Mouse (Mus musculus) CH12.LX (cell line): ENCODE results near the gene Sema3g. TPM values are rescaled to one million over a fixed set of nuclear protein-coding genes. Genes with fewer than 3 reads are reported as not detected.

ENCODE experiments used
- DNase-seq: peaks from one replicate; pipeline ENCODE4 v3.0.0-alpha.2; 2013; ENCODE audit errors: extremely low read depth
- H3K27ac ChIP-seq: 2 replicates; pipeline ENCODE4 v1.5.1; 2012; ENCODE audit warnings: low read depth, mild to moderate bottlenecking, control low read depth, moderate library complexity; ENCODE audit not compliant: insufficient read depth
- H3K27me3 ChIP-seq: replicated peaks from 2 replicates; pipeline ENCODE3; 2012; ENCODE audit warnings: inconsistent platforms
- H3K36me3 ChIP-seq, 2 experiments: replicated peaks in 1 of 2; 2 replicates each; pipeline versions ENCODE3 to v1.6.1; 2012; ENCODE audit warnings: inconsistent platforms in 1 of 2, low read length in 1 of 2, mild to moderate bottlenecking in 1 of 2, mixed read lengths in 1 of 2, moderate library complexity in 1 of 2; ENCODE audit not compliant: control insufficient read depth in 1 of 2, insufficient read depth in 1 of 2
- H3K4me1 ChIP-seq, 2 experiments: 2 replicates each; pipeline ENCODE4 v1.6.1; 2012; ENCODE audit warnings: inconsistent platforms in 1 of 2, moderate library complexity in 1 of 2; ENCODE audit not compliant: insufficient read depth in 2 of 2, control insufficient read depth in 1 of 2
- H3K4me2 ChIP-seq: 2 replicates; pipeline ENCODE4 v1.6.1; 2012; ENCODE audit warnings: low read depth, mild to moderate bottlenecking, control low read depth; ENCODE audit not compliant: poor library complexity, insufficient read depth, severe bottlenecking
- H3K4me3 ChIP-seq, 3 experiments: fragments of 150-350 bp in 1 of 3; sonication (generic) in 1 of 3; replicated peaks in 1 of 3; 2 replicates each; pipeline versions ENCODE3 to v1.5.1; 2011 to 2012; ENCODE audit warnings: low read depth in 2 of 3, low read length in 2 of 3, mild to moderate bottlenecking in 2 of 3, moderate library complexity in 2 of 3, control low read depth in 1 of 3, improper control_type of control experiment in 1 of 3, inconsistent platforms in 1 of 3, mixed read lengths in 1 of 3; ENCODE audit not compliant: poor library complexity in 1 of 3
- H3K79me2 ChIP-seq: replicated peaks from 2 replicates; pipeline ENCODE4 v1.6.1; 2012; ENCODE audit warnings: mild to moderate bottlenecking, moderate library complexity; ENCODE audit not compliant: control insufficient read depth, poor library complexity, insufficient read depth, severe bottlenecking; ENCODE audit errors: extremely low read depth
- H3K9ac ChIP-seq: 2 replicates; pipeline ENCODE4 v1.6.1; 2012; ENCODE audit warnings: low read depth, mild to moderate bottlenecking, control low read depth, moderate library complexity; ENCODE audit not compliant: insufficient read depth
- H3K9me3 ChIP-seq: replicated peaks from 2 replicates; pipeline ENCODE3; 2012; ENCODE audit warnings: low read length, inconsistent platforms, mixed read lengths
- BHLHE40 ChIP-seq: IDR thresholded peaks from 2 replicates; pipeline ENCODE4 v1.6.1; 2011; ENCODE audit warnings: mild to moderate bottlenecking, low read depth, low read length, improper control_type of control experiment
- CHD1 ChIP-seq: IDR thresholded peaks from 2 replicates; pipeline ENCODE4 v1.6.1; 2012; ENCODE audit warnings: low read depth, low read length, improper control_type of control experiment, inconsistent platforms
- CHD2 ChIP-seq: IDR thresholded peaks from 2 replicates; pipeline ENCODE4 v1.6.1; 2011; ENCODE audit warnings: low read length, improper control_type of control experiment
- E2F4 ChIP-seq: IDR thresholded peaks from 2 replicates; pipeline ENCODE4 v1.6.1; 2011; ENCODE audit warnings: low read depth, low read length, improper control_type of control experiment; ENCODE audit not compliant: insufficient replicate concordance
- EP300 ChIP-seq: IDR thresholded peaks from 2 replicates; pipeline ENCODE4 v1.6.1; 2011; ENCODE audit warnings: low read length, improper control_type of control experiment
- ETS1 ChIP-seq: conservative IDR thresholded peaks from 2 replicates; pipeline ENCODE4 v1.6.1; 2012; ENCODE audit warnings: low read depth, mild to moderate bottlenecking, inconsistent platforms, low read length, improper control_type of control experiment, moderate library complexity
- HCFC1 ChIP-seq: IDR thresholded peaks from 2 replicates; pipeline ENCODE4 v1.6.1; 2012; ENCODE audit warnings: low read depth, mild to moderate bottlenecking, inconsistent platforms, low read length, improper control_type of control experiment
- IRF4 ChIP-seq: IDR thresholded peaks from 2 replicates; pipeline ENCODE4 v1.6.1; 2014; ENCODE audit warnings: low read depth, mild to moderate bottlenecking, inconsistent platforms, low read length, improper control_type of control experiment
- MAFK ChIP-seq: IDR thresholded peaks from 2 replicates; pipeline ENCODE4 v1.6.1; 2011; ENCODE audit warnings: low read length, improper control_type of control experiment; ENCODE audit not compliant: insufficient replicate concordance
- MEF2A ChIP-seq: IDR thresholded peaks from 2 replicates; pipeline ENCODE4 v1.6.1; 2014; ENCODE audit warnings: low read depth, mild to moderate bottlenecking, inconsistent platforms, low read length, improper control_type of control experiment, borderline replicate concordance
- PAX5 ChIP-seq: IDR thresholded peaks from 2 replicates; pipeline ENCODE4 v1.6.1; 2012; ENCODE audit warnings: low read length, inconsistent platforms, mixed read lengths
- SIN3A ChIP-seq: IDR thresholded peaks from 2 replicates; pipeline ENCODE4 v1.6.1; 2012; ENCODE audit warnings: low read length, improper control_type of control experiment, inconsistent platforms
- SMC3 ChIP-seq: IDR thresholded peaks from 2 replicates; pipeline ENCODE4 v1.6.1; 2011; ENCODE audit warnings: low read depth, low read length, improper control_type of control experiment
- TCF12 ChIP-seq: IDR thresholded peaks from 2 replicates; pipeline ENCODE4 v1.6.1; 2014; ENCODE audit warnings: low read depth, mild to moderate bottlenecking, inconsistent platforms, low read length, improper control_type of control experiment
- dilution Hi-C: fragments of 300-500 bp; cut with MboI; formaldehyde crosslinking; loops from 2 replicates; pipeline ENCODE4 v1.14.3; 2020; ENCODE audit warnings: low sequenced_read_pairs; ENCODE audit not compliant: extremely low pct_unique_long_range_greater_than_20kb, extremely low pct_ligation_motif_present
- in situ Hi-C: fragments of 300-500 bp; cut with MboI; formaldehyde crosslinking; loops from 3 replicates; pipeline ENCODE4 v1.14.3; 2019; ENCODE audit warnings: low sequenced_read_pairs, low pct_ligation_motif_present, low pct_unique_long_range_greater_than_20kb, mixed read lengths
- polyA plus RNA-seq: library from polyadenylated mRNA; unstranded; fragments of >175 nt; gene quantifications from 2 replicates; pipeline ENCODE4 v1.2.1, GENCODE M21; 2012; ENCODE audit warnings: low read depth; ENCODE audit not compliant: insufficient read length
- total RNA-seq, 2 experiments: library from RNA; depleted of rRNA; stranded (reverse); fragments of 300-350 nt in 1 of 2; fragments of >200 nt in 1 of 2; gene quantifications; 2 replicates each; pipeline ENCODE4 v1.2.3; 2012 to 2014

The Sema3g gene
- total and polyA plus RNA-seq, 3 experiments = 0.36 to 1.1 (median 0.94) TPM

DNA sequence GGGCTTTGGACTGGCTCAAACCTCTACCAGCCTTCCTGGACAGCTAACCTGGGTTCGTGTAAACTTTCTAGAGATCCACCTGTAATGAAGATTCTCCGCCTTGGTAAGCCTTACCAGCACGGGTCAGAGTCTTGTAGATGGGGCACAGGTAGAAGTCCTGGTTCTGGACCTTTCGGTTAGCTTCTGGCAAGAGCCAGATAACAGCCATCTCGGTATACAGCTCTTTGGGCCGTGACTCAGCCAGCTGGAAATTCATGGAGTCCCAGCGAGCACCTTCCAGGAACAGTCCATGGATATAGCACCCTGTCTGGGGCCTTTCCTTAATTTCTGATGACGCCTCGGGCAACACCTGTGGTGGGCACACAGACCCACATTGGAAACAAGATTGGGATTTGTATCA, 43.3 kb downstream of the Sema3g start:
- in situ Hi-C loops = no loop called here
- no peak for TF ChIP-seq PAX5
- TF ChIP-seq IRF4 = no peak
- TF ChIP-seq SIN3A = no peak
- TF ChIP-seq MAFK = no peak
- no peak for TF ChIP-seq ETS1
- no peak for TF ChIP-seq E2F4
- no peak for TF ChIP-seq CHD2
- TF ChIP-seq HCFC1 = no peak
- TF ChIP-seq CHD1 = no peak
- no peak for TF ChIP-seq BHLHE40
- no peak for TF ChIP-seq EP300
- TF ChIP-seq SMC3 = no peak
- Histone ChIP-seq H3K4me2 (no peak overlapping the region), H3K79me2 (no peaks in the 10 kb centered on the region), H3K4me1 (no peaks in the 10 kb centered on the region), H3K27me3 (no peaks in the 10 kb centered on the region), H3K9ac (no peak overlapping the region), H3K36me3 (peaks cover 53 to 83% of the 10 kb centered on the region in 2 experiments), H3K9me3 (no peaks in the 10 kb centered on the region), H3K4me3 (no peak overlapping the region), H3K27ac (no peak overlapping the region)
- no peak for DNase-seq
- dilution Hi-C loops = no loop called here

DNA sequence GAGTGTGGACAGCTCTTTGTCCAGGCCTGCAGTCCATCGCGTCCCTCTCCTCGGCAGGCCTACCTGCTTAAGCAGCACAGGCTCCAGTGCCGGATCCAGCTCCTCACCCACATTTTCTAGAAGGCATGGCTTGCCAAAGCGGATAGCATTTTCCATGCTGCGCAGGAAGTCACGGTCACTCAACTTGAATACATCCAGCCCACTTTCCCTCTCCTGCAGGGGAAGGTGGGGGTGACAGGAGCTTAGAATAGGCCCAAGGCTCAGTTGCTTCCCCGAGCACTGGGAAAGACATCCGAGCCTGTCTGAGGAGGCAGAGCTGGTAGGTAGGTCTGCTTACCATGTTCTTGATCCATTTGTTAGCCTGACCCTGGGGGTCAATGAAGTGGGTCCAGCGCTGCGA, 50.0 kb downstream of the Sema3g start:
- in situ Hi-C loops = no loop called here
- H3K27me3 ChIP-seq = no peaks in the 10 kb centered on the region
- H3K4me2 ChIP-seq = no peak overlapping the region
- H3K4me1 ChIP-seq = peaks cover 0 to 6% of the 10 kb centered on the region in 2 experiments; a peak in 3 of 4 replicates
- no peak for DNase-seq
- no peaks in the 10 kb centered on the region for H3K79me2 ChIP-seq
- H3K27ac ChIP-seq = no peak overlapping the region
- H3K9ac ChIP-seq = no peak overlapping the region
- dilution Hi-C loops = no loop called here
- TF ChIP-seq TCF12 (no peak), MEF2A (no peak), ETS1 (no peak), HCFC1 (no peak)
- H3K36me3 ChIP-seq = peaks cover 0 to 16% of the 10 kb centered on the region in 2 experiments
- no peaks in the 10 kb centered on the region for H3K9me3 ChIP-seq
- no peak overlapping the region for H3K4me3 ChIP-seq
